Mouse (Mus musculus): ENCODE data around the gene Limch1. TPM values are rescaled to one million over a fixed set of nuclear protein-coding genes. Genes with fewer than 3 reads are reported as not detected.

Gene Limch1
- polyA plus RNA-seq, 1 experiment from 2014 or later, result 12.7 TPM

- no peaks in the 10 kb centered on the region for H3K27me3 ChIP-seq (ENCODE audit: control insufficient read depth, insufficient read depth, low read length)
- H3K4me1 ChIP-seq (ENCODE audit: control insufficient read depth, insufficient read depth, low read length), result 0 out of 2 replicates have a peak, but pooled peaks cover 4% of the 10 kb centered on the region
- H3K36me3 ChIP-seq (ENCODE audit: control insufficient read depth, insufficient read depth, low read length), result no peaks in the 10 kb centered on the region
- 88% methylated on average over 7 of the region's 7 CpGs for WGBS
- H3K9me3 ChIP-seq (ENCODE audit: control insufficient read depth, low read depth, low read length), result no peaks in the 10 kb centered on the region
- H3K4me3 ChIP-seq (ENCODE audit: low read depth, low read length), result no peak overlapping the region
- H3K27ac ChIP-seq (ENCODE audit: low read length), result no peak overlapping the region
- no peak for ATAC-seq (ENCODE audit: insufficient number of reproducible peaks, insufficient read depth, low FRiP score, low read depth)
- no peak overlapping the region for H3K4me2 ChIP-seq (replicated peaks; ENCODE audit: low read depth, low read length)
- H3K9ac ChIP-seq (replicated peaks; ENCODE audit: low read depth, low read length), result no peak overlapping the region
Measured at GRCm38 (mm10) chr5:66992401-66992800, 246.8 kb downstream of the Limch1 start.

- 70% methylated on average over 11 of the region's 11 CpGs for WGBS
- no peak for ATAC-seq (ENCODE audit: insufficient number of reproducible peaks, insufficient read depth, low FRiP score, low read depth)
- no peaks in the 10 kb centered on the region for H3K27me3 ChIP-seq (ENCODE audit: control insufficient read depth, insufficient read depth, low read length)
- no peak overlapping the region for H3K4me3 ChIP-seq (ENCODE audit: low read depth, low read length)
- H3K9ac ChIP-seq (replicated peaks; ENCODE audit: low read depth, low read length), result no peak overlapping the region
- no peak overlapping the region for H3K27ac ChIP-seq (ENCODE audit: low read length)
- H3K36me3 ChIP-seq (ENCODE audit: control insufficient read depth, insufficient read depth, low read length), result no peaks in the 10 kb centered on the region
- no peak overlapping the region for H3K4me2 ChIP-seq (replicated peaks; ENCODE audit: low read depth, low read length)
- H3K9me3 ChIP-seq (ENCODE audit: control insufficient read depth, low read depth, low read length), result no peaks in the 10 kb centered on the region
- H3K4me1 ChIP-seq (ENCODE audit: control insufficient read depth, insufficient read depth, low read length), result 0 out of 2 replicates have a peak, but pooled peaks cover 4% of the 10 kb centered on the region
Measured at GRCm38 (mm10) chr5:66993076-66993475, 247.4 kb downstream of the Limch1 start.

DNA sequence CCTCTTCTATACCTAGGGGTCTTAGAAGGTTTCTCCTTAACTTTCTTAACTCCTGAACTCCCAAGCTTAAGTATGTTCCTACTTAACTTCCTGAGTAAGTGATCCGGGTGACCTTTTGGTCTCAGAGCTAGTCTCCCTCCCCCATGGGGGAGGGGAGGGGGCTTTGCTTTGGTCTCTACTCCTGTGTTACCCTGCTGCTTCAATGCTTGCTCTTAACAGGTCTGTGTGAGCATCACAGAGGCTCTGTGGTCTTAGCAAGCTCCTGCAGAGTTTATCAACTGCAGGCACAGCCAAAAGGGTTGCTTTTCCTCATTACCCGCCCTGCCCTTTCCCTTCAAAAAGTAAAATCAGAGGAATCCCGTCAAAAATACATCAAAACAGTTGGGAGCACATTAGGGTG, 250.5 kb downstream of the Limch1 start:
- H3K4me2 ChIP-seq (replicated peaks; ENCODE audit: low read depth, low read length), result no peak overlapping the region
- H3K4me3 ChIP-seq (ENCODE audit: low read depth, low read length), result no peak overlapping the region
- 13% methylated on average over 3 of the region's 3 CpGs for WGBS
- no peak overlapping the region for H3K27ac ChIP-seq (ENCODE audit: low read length)
- 0 out of 2 replicates have a peak, but pooled peaks cover 4% of the 10 kb centered on the region for H3K4me1 ChIP-seq (ENCODE audit: control insufficient read depth, insufficient read depth, low read length)
- H3K9me3 ChIP-seq (ENCODE audit: control insufficient read depth, low read depth, low read length), result no peaks in the 10 kb centered on the region
- H3K27me3 ChIP-seq (ENCODE audit: control insufficient read depth, insufficient read depth, low read length), result no peaks in the 10 kb centered on the region
- no peak for ATAC-seq (ENCODE audit: insufficient number of reproducible peaks, insufficient read depth, low FRiP score, low read depth)
- H3K36me3 ChIP-seq (ENCODE audit: control insufficient read depth, insufficient read depth, low read length), result no peaks in the 10 kb centered on the region
- no peak overlapping the region for H3K9ac ChIP-seq (replicated peaks; ENCODE audit: low read depth, low read length)

- no peak for ATAC-seq (ENCODE audit: insufficient number of reproducible peaks, insufficient read depth, low FRiP score, low read depth)
- 0 out of 2 replicates have a peak, but pooled peaks cover 4% of the 10 kb centered on the region for H3K4me1 ChIP-seq (ENCODE audit: control insufficient read depth, insufficient read depth, low read length)
- H3K4me2 ChIP-seq (replicated peaks; ENCODE audit: low read depth, low read length), result peak overlapping the region; percentile 59
- H3K4me3 ChIP-seq (ENCODE audit: low read depth, low read length), result peak overlapping the region; percentile 26
- no peak overlapping the region for H3K27ac ChIP-seq (ENCODE audit: low read length)
- H3K27me3 ChIP-seq (ENCODE audit: control insufficient read depth, insufficient read depth, low read length), result no peaks in the 10 kb centered on the region
- no peaks in the 10 kb centered on the region for H3K36me3 ChIP-seq (ENCODE audit: control insufficient read depth, insufficient read depth, low read length)
- H3K9me3 ChIP-seq (ENCODE audit: control insufficient read depth, low read depth, low read length), result no peaks in the 10 kb centered on the region
- H3K9ac ChIP-seq (replicated peaks; ENCODE audit: low read depth, low read length), result no peak overlapping the region
- 2% methylated on average over 33 of the region's 33 CpGs for WGBS
Measured at GRCm38 (mm10) chr5:66996886-66997599, 251.4 kb downstream of the Limch1 start.

DNA sequence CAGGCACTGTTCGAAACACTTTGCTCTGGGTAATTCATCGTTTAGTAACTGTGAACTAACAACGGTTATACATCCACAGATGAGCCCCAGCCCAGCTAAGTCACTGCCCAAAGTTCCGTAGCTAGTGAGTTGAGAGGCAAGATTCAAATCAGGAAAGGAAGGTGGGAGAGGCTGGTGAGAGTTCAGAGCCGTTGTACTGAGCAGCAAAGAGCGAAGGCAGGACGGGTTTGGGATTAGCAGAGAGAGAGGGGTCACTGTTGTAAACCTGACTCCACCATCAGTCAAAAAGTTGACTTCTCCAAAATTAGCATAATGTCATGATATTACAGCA, 251.9 kb downstream of the Limch1 start:
- 0 out of 2 replicates have a peak, but pooled peaks cover 4% of the 10 kb centered on the region for H3K4me1 ChIP-seq (ENCODE audit: control insufficient read depth, insufficient read depth, low read length)
- no peaks in the 10 kb centered on the region for H3K36me3 ChIP-seq (ENCODE audit: control insufficient read depth, insufficient read depth, low read length)
- H3K4me3 ChIP-seq (ENCODE audit: low read depth, low read length), result peak overlapping the region; percentile 26; the same call in 1 of the 2 replicates
- H3K9me3 ChIP-seq (ENCODE audit: control insufficient read depth, low read depth, low read length), result no peaks in the 10 kb centered on the region
- peak overlapping the region; percentile 59 for H3K4me2 ChIP-seq (replicated peaks; ENCODE audit: low read depth, low read length)
- 22% methylated on average over 7 of the region's 7 CpGs for WGBS
- H3K9ac ChIP-seq (replicated peaks; ENCODE audit: low read depth, low read length), result no peak overlapping the region
- no peak overlapping the region for H3K27ac ChIP-seq (ENCODE audit: low read length)
- H3K27me3 ChIP-seq (ENCODE audit: control insufficient read depth, insufficient read depth, low read length), result no peaks in the 10 kb centered on the region
- ATAC-seq (ENCODE audit: insufficient number of reproducible peaks, insufficient read depth, low FRiP score, low read depth), result no peak

- H3K27ac ChIP-seq (ENCODE audit: low read length), result no peak overlapping the region
- H3K4me1 ChIP-seq (ENCODE audit: control insufficient read depth, insufficient read depth, low read length), result 0 out of 2 replicates have a peak, but pooled peaks cover 4% of the 10 kb centered on the region
- H3K27me3 ChIP-seq (ENCODE audit: control insufficient read depth, insufficient read depth, low read length), result no peaks in the 10 kb centered on the region
- no peak overlapping the region for H3K9ac ChIP-seq (replicated peaks; ENCODE audit: low read depth, low read length)
- H3K4me2 ChIP-seq (replicated peaks; ENCODE audit: low read depth, low read length), result no peak overlapping the region
- no peak overlapping the region for H3K4me3 ChIP-seq (ENCODE audit: low read depth, low read length)
- no peak for ATAC-seq (ENCODE audit: insufficient number of reproducible peaks, insufficient read depth, low FRiP score, low read depth)
- no peaks in the 10 kb centered on the region for H3K9me3 ChIP-seq (ENCODE audit: control insufficient read depth, low read depth, low read length)
- WGBS, result 69% methylated on average over 6 of the region's 6 CpGs
- H3K36me3 ChIP-seq (ENCODE audit: control insufficient read depth, insufficient read depth, low read length), result no peaks in the 10 kb centered on the region
Measured at GRCm38 (mm10) chr5:66998341-66998740, 252.7 kb downstream of the Limch1 start.

DNA sequence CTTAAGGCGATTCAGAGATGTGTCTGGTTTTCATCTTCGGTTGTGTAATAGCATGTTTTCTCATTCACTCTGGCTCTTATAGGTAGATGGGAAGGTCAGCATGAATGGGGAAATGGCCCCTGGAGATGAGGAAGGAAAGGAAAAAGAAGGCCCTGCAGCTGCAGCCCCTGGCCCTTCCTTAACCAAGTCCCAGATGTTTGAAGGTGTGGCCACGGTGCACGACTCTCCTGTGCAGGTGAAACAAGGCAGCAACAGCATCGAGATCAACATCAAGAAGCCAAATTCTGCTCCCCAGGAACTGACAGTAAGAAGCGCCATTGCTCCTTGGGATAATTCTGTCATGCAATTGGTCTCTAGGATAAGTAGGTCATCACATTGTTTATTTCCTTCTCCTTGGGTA, 256.7 kb downstream of the Limch1 start:
- Histone ChIP-seq H3K27me3 (ENCODE audit: control insufficient read depth, insufficient read depth, low read length) (no peaks in the 10 kb centered on the region), H3K4me3 (ENCODE audit: low read depth, low read length) (no peak overlapping the region), H3K9me3 (ENCODE audit: control insufficient read depth, low read depth, low read length) (no peaks in the 10 kb centered on the region), H3K9ac (replicated peaks; ENCODE audit: low read depth, low read length) (no peak overlapping the region), H3K27ac (ENCODE audit: low read length) (no peak overlapping the region), H3K36me3 (ENCODE audit: control insufficient read depth, insufficient read depth, low read length) (no peaks in the 10 kb centered on the region), H3K4me1 (ENCODE audit: control insufficient read depth, insufficient read depth, low read length) (no peaks in the 10 kb centered on the region), H3K4me2 (replicated peaks; ENCODE audit: low read depth, low read length) (no peak overlapping the region)
- ATAC-seq (ENCODE audit: insufficient number of reproducible peaks, insufficient read depth, low FRiP score, low read depth), result no peak
- 85% methylated on average over 6 of the region's 6 CpGs for WGBS

- Histone ChIP-seq H3K9ac (replicated peaks; ENCODE audit: low read depth, low read length) (no peak overlapping the region), H3K4me3 (ENCODE audit: low read depth, low read length) (no peak overlapping the region), H3K27ac (ENCODE audit: low read length) (no peak overlapping the region), H3K4me1 (ENCODE audit: control insufficient read depth, insufficient read depth, low read length) (no peaks in the 10 kb centered on the region), H3K27me3 (ENCODE audit: control insufficient read depth, insufficient read depth, low read length) (no peaks in the 10 kb centered on the region), H3K36me3 (ENCODE audit: control insufficient read depth, insufficient read depth, low read length) (no peaks in the 10 kb centered on the region), H3K4me2 (replicated peaks; ENCODE audit: low read depth, low read length) (no peak overlapping the region), H3K9me3 (ENCODE audit: control insufficient read depth, low read depth, low read length) (no peaks in the 10 kb centered on the region)
- ATAC-seq (ENCODE audit: insufficient number of reproducible peaks, insufficient read depth, low FRiP score, low read depth), result no peak
- 55% methylated on average over 11 of the region's 11 CpGs for WGBS
Measured at GRCm38 (mm10) chr5:67004619-67005018, 259.0 kb downstream of the Limch1 start.

Data from stomach, embryonic 14.5 days (tissue).